Mouse (Mus musculus): ENCODE data around the gene Lgr6. TPM values are rescaled to one million over a fixed set of nuclear protein-coding genes. Genes with fewer than 3 reads are reported as not detected.

Lgr6 gene
- polyA plus RNA-seq (2012) = 0.16 and 0.17 TPM in 2 replicates

DNA sequence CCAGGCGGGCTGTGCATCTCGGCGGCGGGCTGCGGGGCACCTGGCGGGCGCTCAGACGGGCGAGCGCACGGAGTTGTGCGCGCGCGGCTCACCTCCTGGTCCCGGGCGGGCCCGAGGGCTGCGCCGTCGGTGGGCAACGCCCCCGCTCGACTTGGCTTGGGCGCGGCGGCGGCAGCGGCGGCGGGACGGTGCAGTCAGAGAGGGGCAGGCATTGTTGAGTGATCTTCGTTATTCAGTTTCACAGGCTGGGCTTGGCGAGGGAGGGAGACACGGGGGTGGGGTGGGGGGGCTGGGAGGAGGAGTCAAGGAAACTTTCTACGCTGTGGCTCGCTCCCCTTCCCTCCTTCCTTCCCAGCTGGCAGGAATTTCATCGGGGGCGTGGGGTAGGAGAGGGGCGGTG lies at the start of gene Lgr6:
Lgr6 (minus strand) TSS at position 153 of the 400 bp plus-strand sequence.
- TF ChIP-seq GATA1 (IDR thresholded peaks at IDR 0.05; ENCODE audit: low read length) = no peak

- TF ChIP-seq GATA1 (IDR thresholded peaks at IDR 0.05; ENCODE audit: low read length) = no peak
Measured at GRCm38 (mm10) chr1:135154411-135154959, 49.4 kb upstream of the Lgr6 start.

GRCm38 (mm10) chr1:135154011-135154410 lies 48.9 kb upstream of the Lgr6 start:
- no peak for TF ChIP-seq GATA1 (IDR thresholded peaks at IDR 0.05; ENCODE audit: low read length)

GRCm38 (mm10) chr1:135148996-135149395 lies 43.9 kb upstream of the Lgr6 start:
- TF ChIP-seq GATA1 (IDR thresholded peaks at IDR 0.05; ENCODE audit: low read length) = no peak

- no peak for TF ChIP-seq GATA1 (IDR thresholded peaks at IDR 0.05; ENCODE audit: low read length)
Measured at GRCm38 (mm10) chr1:135148476-135148875, 43.4 kb upstream of the Lgr6 start.

DNA sequence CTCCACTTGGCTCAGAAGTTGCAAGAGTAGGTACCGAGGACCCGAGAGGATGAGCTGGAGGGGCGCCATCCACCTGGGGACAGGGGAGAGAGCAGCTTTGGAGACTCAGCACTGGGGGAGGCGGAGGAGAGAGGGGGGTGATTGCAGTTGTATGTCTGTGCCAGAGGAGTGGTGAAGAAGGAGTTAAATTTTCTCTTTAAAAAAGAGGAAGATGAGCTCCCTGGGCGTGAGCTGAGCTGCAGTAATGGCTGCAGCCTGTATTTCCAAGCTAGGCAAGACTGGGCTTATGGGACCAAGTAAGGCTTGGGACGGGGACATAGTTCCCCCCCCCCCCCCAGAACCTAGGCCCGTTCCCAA lies 42.6 kb upstream of the Lgr6 start:
- TF ChIP-seq GATA1 (IDR thresholded peaks at IDR 0.05; ENCODE audit: low read length) = no peak

DNA sequence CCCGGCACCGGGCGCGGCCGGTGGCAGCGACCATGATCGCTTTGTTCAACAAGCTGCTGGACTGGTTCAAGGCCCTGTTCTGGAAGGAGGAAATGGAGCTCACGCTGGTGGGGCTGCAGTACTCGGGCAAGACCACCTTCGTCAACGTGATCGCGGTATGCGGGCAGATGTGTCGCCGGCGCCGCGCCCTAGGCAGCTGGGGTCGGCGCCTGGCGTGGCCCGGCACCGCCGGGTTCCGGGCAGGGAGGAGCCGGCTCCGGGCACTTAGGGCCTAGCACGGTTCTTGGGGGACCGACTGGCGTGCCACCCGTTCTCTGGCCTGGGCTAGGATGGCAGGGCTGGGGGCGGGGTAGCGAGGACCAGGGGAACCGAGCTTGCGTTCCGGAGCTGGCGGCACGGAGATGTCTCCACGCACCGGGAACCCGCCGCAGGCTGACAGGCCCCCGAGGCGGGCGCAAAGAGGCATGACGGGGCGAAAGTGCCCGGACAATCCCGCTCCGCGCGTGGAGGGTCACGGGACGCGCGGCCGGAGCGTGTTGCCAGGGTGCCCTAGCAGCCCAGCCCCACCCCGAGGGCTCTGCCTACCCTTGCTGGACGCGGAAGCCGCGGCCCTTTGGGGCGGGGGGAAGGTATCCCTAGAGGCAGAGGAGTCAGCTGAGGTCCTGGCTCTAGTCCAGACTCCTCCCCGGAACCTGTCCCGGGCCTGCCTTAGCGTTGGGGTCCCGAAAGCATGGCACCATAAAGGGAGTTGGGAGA lies 42.0 kb upstream of the Lgr6 start:
- TF ChIP-seq GATA1 (IDR thresholded peaks at IDR 0.05; ENCODE audit: low read length) = no peak

DNA sequence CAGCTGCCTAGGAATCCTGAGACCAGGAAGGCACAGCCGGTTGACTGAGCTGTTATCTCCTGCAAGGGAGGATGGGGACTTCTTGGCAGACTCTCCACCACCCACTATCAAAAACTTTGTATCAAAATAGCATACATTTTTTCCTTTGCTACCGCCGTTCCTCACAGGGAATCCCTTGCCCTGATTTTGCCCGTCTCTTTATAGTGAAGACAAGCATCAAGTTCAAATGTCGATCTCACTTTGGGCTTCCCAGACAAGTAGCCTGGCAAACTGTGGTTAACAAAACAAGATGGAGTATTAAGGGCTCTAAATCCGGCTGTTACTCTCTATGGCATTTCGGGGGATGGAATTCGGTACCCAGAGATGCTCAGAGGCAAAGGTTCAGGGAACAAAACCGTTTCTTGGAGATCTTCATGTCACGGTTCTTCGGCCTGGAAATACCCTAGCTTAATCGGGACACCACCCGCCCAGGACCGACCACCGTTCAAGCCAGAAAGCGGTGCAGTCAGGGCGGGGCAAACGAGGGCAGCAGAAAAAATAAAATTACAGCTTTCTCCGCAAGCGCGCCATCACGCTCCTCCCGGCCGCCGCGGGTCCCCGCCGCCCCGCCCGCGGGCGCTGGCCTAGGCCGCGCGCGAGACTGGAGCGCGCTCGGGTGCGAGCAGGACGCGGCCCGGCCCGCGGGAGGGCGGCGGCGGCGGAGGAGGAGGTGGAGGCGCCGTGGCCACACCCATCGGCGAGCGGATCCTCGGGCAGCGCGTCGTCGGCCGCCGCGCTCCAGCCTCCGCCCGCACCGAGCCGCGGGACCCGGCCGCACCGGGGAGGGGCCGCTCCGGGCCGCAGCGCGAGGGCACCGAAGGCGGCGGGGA lies 41.2 kb upstream of the Lgr6 start, which contains the start of gene Arl8a:
Arl8a (plus strand) TSS at position 748 of the 869 bp plus-strand sequence.
- TF ChIP-seq GATA1 (IDR thresholded peaks at IDR 0.05; ENCODE audit: low read length) = no peak

GRCm38 (mm10) chr1:135143940-135144339 lies 38.9 kb upstream of the Lgr6 start:
- TF ChIP-seq GATA1 (IDR thresholded peaks at IDR 0.05; ENCODE audit: low read length) = no peak

DNA sequence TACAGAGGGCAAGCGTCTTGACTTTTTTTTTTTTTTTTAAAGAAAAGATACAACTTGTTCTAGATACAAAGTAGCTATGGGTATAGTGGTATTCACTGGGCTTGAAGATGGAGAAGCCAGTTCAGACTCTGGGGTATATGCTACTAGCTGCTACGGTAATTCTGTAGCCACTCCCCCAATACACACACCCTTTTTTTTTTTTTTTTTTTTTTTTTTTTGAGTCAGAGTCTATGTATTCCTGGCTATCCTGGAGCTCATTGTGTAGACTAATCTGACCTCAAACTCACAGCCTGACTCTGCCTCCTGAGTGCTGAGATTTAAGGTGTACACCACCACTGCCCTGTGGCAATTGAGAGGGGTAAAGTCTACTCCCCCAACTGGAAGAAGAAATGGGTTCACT lies 37.4 kb upstream of the Lgr6 start:
- TF ChIP-seq GATA1 (IDR thresholded peaks at IDR 0.05; ENCODE audit: low read length) = no peak

DNA sequence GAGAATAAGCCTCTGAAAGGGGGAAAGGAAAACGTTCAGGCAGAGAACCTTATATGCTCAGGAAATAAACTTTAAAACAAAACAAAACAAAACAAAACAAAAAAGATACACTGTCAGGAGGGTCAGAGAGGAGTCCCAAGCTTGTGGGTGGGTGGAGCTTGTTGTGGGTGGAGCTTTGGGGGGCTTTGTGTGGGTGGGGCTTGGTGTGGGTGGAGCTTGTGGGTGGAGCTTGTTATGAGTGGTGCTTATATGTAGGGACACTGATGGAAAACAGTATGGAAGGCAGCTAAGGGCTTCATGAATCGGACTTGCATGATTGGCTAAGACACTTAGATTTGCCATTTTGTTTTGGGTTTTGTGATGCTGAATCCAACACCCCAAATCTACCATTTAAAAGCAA lies 34.8 kb upstream of the Lgr6 start:
- no peak for TF ChIP-seq GATA1 (IDR thresholded peaks at IDR 0.05; ENCODE audit: low read length)

DNA sequence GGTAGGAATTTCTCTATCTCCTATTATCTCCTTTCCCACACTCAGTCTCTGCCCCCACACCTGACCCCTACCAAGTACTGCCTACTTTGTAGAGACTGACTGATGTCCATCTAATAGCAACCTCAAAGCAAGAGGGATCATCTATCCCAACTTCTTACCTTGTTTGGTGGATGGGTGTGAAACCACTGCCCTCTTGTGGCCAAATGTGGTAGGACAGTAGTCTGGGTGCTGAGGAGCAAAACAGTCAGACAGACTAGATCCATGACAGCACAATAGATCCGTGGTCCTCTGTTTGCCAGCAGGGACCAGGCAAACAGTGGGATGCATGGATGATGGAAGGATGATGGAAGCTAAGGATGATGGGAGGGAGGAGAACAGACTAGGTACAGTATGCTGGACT lies 31.4 kb upstream of the Lgr6 start:
- no peak for TF ChIP-seq GATA1 (IDR thresholded peaks at IDR 0.05; ENCODE audit: low read length)

DNA sequence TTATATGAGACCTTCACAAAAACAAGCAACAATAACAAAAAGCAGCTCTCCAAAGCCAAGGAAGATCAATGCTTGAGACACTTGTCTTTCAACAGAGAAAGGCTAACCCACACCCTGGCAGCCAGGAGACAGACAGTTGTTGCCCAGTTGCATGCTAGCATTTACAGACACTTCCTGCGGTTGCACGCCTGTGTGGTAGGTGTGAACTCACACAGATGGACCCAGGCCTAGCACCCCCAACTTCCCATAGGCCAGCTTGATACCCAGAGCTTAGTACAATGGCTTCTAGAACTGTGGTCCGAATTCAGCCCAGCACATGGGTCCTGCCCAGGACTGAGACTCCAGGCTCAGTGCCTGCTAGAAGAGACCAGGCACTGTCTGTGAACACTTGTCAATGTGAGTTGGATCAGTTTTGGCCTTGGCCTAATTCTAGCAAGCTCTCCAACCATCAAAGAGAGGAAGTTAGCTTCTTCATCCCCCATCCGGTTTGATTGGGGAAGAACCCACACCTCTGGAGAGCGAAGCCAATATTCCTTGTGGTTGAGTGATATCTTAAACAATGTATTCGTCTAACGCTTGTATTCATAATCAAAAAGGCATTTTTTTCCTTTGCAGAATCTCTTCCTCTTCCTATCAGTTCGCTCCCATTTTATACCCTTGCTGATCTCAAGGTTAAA lies 30.2 kb upstream of the Lgr6 start:
- TF ChIP-seq GATA1 (IDR thresholded peaks at IDR 0.05; ENCODE audit: low read length) = no peak

DNA sequence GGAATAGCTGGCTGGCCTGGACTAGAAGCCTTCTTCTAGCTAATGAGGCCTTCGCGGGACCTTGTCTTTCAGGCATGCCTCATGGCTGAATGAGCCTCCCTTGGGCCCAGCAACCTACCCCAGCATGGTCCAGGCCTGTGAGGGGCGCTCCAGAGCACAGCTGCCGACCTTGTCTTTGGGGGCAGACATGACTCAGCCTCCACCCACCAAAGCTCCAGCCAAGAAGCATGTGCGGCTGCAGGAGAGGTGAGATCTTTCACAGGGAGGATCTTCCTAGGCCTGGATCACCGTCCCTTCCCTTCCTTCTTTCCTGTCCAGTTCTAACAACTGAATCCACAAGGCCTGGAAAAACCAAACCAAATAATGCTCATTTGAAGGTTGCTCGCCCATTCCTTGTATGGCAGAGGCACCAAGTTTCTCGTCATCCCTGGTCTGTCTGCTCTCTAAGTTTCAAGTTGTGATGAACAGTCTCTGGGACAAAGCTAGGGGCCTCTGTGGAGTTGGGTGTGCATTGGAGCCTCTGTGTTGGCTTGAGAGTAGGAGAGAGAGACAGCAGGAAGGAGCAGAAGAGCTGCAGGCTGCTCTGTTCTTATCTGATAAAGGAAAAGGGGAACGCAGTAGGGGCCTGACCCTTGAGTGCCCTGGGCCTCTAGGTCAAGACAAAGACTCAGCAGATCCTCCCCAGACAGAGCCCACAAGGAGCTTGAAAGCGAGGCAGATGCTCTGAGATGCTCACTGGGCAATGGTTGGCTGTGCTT lies 28.8 kb upstream of the Lgr6 start:
- no peak for TF ChIP-seq GATA1 (IDR thresholded peaks at IDR 0.05; ENCODE audit: low read length)

- TF ChIP-seq GATA1 (IDR thresholded peaks at IDR 0.05; ENCODE audit: low read length) = no peak
Measured at GRCm38 (mm10) chr1:135132893-135133369, 27.9 kb upstream of the Lgr6 start.

Data from G1E-ER4 (cell line).